Mouse (Mus musculus) bone marrow macrophage, adult 2 months (primary cell): ENCODE measurements around the gene Rd3l. TPM values are rescaled to one million over a fixed set of nuclear protein-coding genes. Genes with fewer than 3 reads are reported as not detected.

Experiments used
- H3K27ac ChIP-seq: 2 replicates; pipeline ENCODE4 v1.5.1; 2012; ENCODE audit warnings: low read depth, low read length; ENCODE audit not compliant: insufficient read depth
- H3K4me1 ChIP-seq: 2 replicates; pipeline ENCODE4 v1.6.1; 2012; ENCODE audit warnings: low read length; ENCODE audit not compliant: control insufficient read depth, insufficient read depth
- H3K4me3 ChIP-seq: 2 replicates; pipeline ENCODE4 v1.5.1; 2012; ENCODE audit warnings: mild to moderate bottlenecking, low read length, moderate library complexity; ENCODE audit not compliant: insufficient read depth
- CTCF ChIP-seq: IDR thresholded peaks from 2 replicates; pipeline ENCODE4 v1.5.1; 2012; ENCODE audit warnings: low read depth, mild to moderate bottlenecking, low read length, moderate library complexity
- POLR2A ChIP-seq: IDR thresholded peaks from 2 replicates; pipeline ENCODE4 v1.6.1; 2012; ENCODE audit warnings: mild to moderate bottlenecking, low read depth, low read length, borderline replicate concordance
- polyA plus RNA-seq: library from polyadenylated mRNA; stranded (reverse); fragments of >200 nt; gene quantifications from 2 replicates; pipeline ENCODE4 v1.2.4, GENCODE M21; 2012; ENCODE audit not compliant: missing spikeins, insufficient read depth, insufficient read length

Rd3l gene
- polyA plus RNA-seq, 1 experiment = not detected

- peak overlapping the region; percentile 57 for H3K27ac ChIP-seq
- H3K4me1 ChIP-seq = peaks cover 20% of the 10 kb centered on the region
- H3K4me3 ChIP-seq = peak overlapping the region; percentile 42
- TF ChIP-seq CTCF (no peak), POLR2A (no peak)
Measured at GRCm38 (mm10) chr12:111943421-111944064, 37.6 kb downstream of the Rd3l start.

- TF ChIP-seq POLR2A (no peak), CTCF (no peak)
- Histone ChIP-seq H3K4me3 (no peak overlapping the region), H3K4me1 (peaks cover 7% of the 10 kb centered on the region), H3K27ac (no peak overlapping the region)
Measured at GRCm38 (mm10) chr12:111938623-111939177, 42.4 kb downstream of the Rd3l start.

- no peak overlapping the region for H3K27ac ChIP-seq
- TF ChIP-seq CTCF = no peak
- TF ChIP-seq POLR2A = no peak
- H3K4me1 ChIP-seq = peaks cover 20% of the 10 kb centered on the region
- no peak overlapping the region for H3K4me3 ChIP-seq
Measured at GRCm38 (mm10) chr12:111936706-111937550, 44.2 kb downstream of the Rd3l start.

GRCm38 (mm10) chr12:111933971-111934370 lies 47.1 kb downstream of the Rd3l start:
- Histone ChIP-seq H3K4me1 (peaks cover 36% of the 10 kb centered on the region), H3K27ac (no peak overlapping the region), H3K4me3 (no peak overlapping the region)
- TF ChIP-seq CTCF (no peak), POLR2A (no peak)

GRCm38 (mm10) chr12:111933032-111933704 lies 47.9 kb downstream of the Rd3l start:
- TF ChIP-seq CTCF (no peak), POLR2A (no peak)
- peaks cover 36% of the 10 kb centered on the region for H3K4me1 ChIP-seq
- H3K4me3 ChIP-seq = no peak overlapping the region
- no peak overlapping the region for H3K27ac ChIP-seq

- no peak for TF ChIP-seq CTCF
- TF ChIP-seq POLR2A = no peak
- peaks cover 36% of the 10 kb centered on the region for H3K4me1 ChIP-seq
- no peak overlapping the region for H3K4me3 ChIP-seq
- H3K27ac ChIP-seq = no peak overlapping the region
Measured at GRCm38 (mm10) chr12:111932513-111932912, 48.6 kb downstream of the Rd3l start.

- Histone ChIP-seq H3K27ac (peak overlapping the region; percentile 71), H3K4me3 (no peak overlapping the region), H3K4me1 (peaks cover 40% of the 10 kb centered on the region)
- TF ChIP-seq CTCF (no peak), POLR2A (no peak)
Measured at GRCm38 (mm10) chr12:111931411-111932025, 49.6 kb downstream of the Rd3l start.

Other genes with a start within 250 kb of the Rd3l start
- 70.9 and 71.7 TPM in 2 replicates for gene Klc1, start 222.5 kb downstream of the Rd3l start, polyA plus RNA-seq
- gene Xrcc3, start 167.4 kb downstream of the Rd3l start, polyA plus RNA-seq = 3.6 and 3.8 TPM in 2 replicates
- gene Zfyve21, start 167.1 kb downstream of the Rd3l start, polyA plus RNA-seq = 11.8 and 13.7 TPM in 2 replicates
- 10.5 and 12.6 TPM in 2 replicates for gene Ppp1r13b, start 73.2 kb downstream of the Rd3l start, polyA plus RNA-seq
- 335 and 339 TPM in 2 replicates for gene Atp5mpl, start 14.3 kb downstream of the Rd3l start, polyA plus RNA-seq
- not detected in 2 replicates for gene Tdrd9, start 9.8 kb downstream of the Rd3l start, polyA plus RNA-seq
- gene Aspg, start 125.4 kb upstream of the Rd3l start, polyA plus RNA-seq = not detected in 2 replicates
- not detected in 2 replicates for gene Kif26a, start 164.9 kb upstream of the Rd3l start, polyA plus RNA-seq